Mouse (Mus musculus) heart, postnatal 0 days (tissue): ENCODE measurements around the gene Csgalnact2.

ENCODE experiments used
- CTCF ChIP-seq: IDR thresholded peaks from 2 replicates; pipeline ENCODE4 v1.5.1; 2016; ENCODE audit warnings: antibody characterized with exemption, control low read depth, low read depth
- EP300 ChIP-seq: IDR thresholded peaks from 2 replicates; pipeline ENCODE4 v1.6.1; 2016; ENCODE audit warnings: antibody characterized with exemption, low read depth

GRCm38 (mm10) chr6:118061266-118061665 lies 77.7 kb downstream of the Csgalnact2 start:
- TF ChIP-seq CTCF (no peak), EP300 (no peak)
